Mouse (Mus musculus): ENCODE measurements at regions not wholly inside any gene's neighbourhood (a gene's known extent, or its start where the extent isn't known, plus 50 kb on each side); places are given as distances from the start of the nearest gene placed in this dataset.

- DNase-seq (ENCODE audit: low read depth, low spot score), result peak; percentile 27
Measured at GRCm38 (mm10) chr3:37975194-37975756, 251.0 kb upstream of the Gm5148 start.

GRCm38 (mm10) chr3:37972931-37973330, 248.6 kb upstream of the Gm5148 start:
- DNase-seq (ENCODE audit: low read depth, low spot score), result no peak

GRCm38 (mm10) chr3:37971240-37971639, 246.9 kb upstream of the Gm5148 start:
- DNase-seq (ENCODE audit: low read depth, low spot score), result no peak

GRCm38 (mm10) chr3:37968654-37969053, 244.4 kb upstream of the Gm5148 start:
- peak; percentile 43 for DNase-seq (ENCODE audit: low read depth, low spot score)

GRCm38 (mm10) chr3:37965221-37965620, 240.9 kb upstream of the Gm5148 start:
- DNase-seq (ENCODE audit: low read depth, low spot score), result no peak

GRCm38 (mm10) chr3:37964083-37964482, 239.8 kb upstream of the Gm5148 start:
- DNase-seq (ENCODE audit: low read depth, low spot score), result no peak

- DNase-seq (ENCODE audit: low read depth, low spot score), result no peak
Measured at GRCm38 (mm10) chr3:37962811-37963210, 238.5 kb upstream of the Gm5148 start.

GRCm38 (mm10) chr3:37962043-37962810, 237.9 kb upstream of the Gm5148 start:
- no peak for DNase-seq (ENCODE audit: low read depth, low spot score)

GRCm38 (mm10) chr3:37958361-37958978, 234.2 kb upstream of the Gm5148 start:
- no peak for DNase-seq (ENCODE audit: low read depth, low spot score)

GRCm38 (mm10) chr3:37956543-37956942, 232.3 kb upstream of the Gm5148 start:
- no peak for DNase-seq (ENCODE audit: low read depth, low spot score)

GRCm38 (mm10) chr3:37952891-37953290, 228.6 kb upstream of the Gm5148 start:
- DNase-seq (ENCODE audit: low read depth, low spot score), result peak; percentile 48

GRCm38 (mm10) chr3:37952251-37952650, 228.0 kb upstream of the Gm5148 start:
- DNase-seq (ENCODE audit: low read depth, low spot score), result no peak

- DNase-seq (ENCODE audit: low read depth, low spot score), result no peak
Measured at GRCm38 (mm10) chr3:37943661-37944060, 219.4 kb upstream of the Gm5148 start.

- DNase-seq (ENCODE audit: low read depth, low spot score), result no peak
Measured at GRCm38 (mm10) chr3:37940016-37940415, 215.7 kb upstream of the Gm5148 start.

GRCm38 (mm10) chr3:37938870-37939269, 214.6 kb upstream of the Gm5148 start:
- DNase-seq (ENCODE audit: low read depth, low spot score), result no peak

- no peak for DNase-seq (ENCODE audit: low read depth, low spot score)
Measured at GRCm38 (mm10) chr3:37938284-37938596, 213.9 kb upstream of the Gm5148 start.

- DNase-seq (ENCODE audit: low read depth, low spot score), result no peak
Measured at GRCm38 (mm10) chr3:37937381-37938283, 213.3 kb upstream of the Gm5148 start.

GRCm38 (mm10) chr3:37936251-37936931, 212.1 kb upstream of the Gm5148 start:
- no peak for DNase-seq (ENCODE audit: low read depth, low spot score)

- no peak for DNase-seq (ENCODE audit: low read depth, low spot score)
Measured at GRCm38 (mm10) chr3:37934905-37935708, 210.8 kb upstream of the Gm5148 start.

- DNase-seq (ENCODE audit: low read depth, low spot score), result no peak
Measured at GRCm38 (mm10) chr3:37934236-37934635, 209.9 kb upstream of the Gm5148 start.

GRCm38 (mm10) chr3:37928731-37929130, 204.4 kb upstream of the Gm5148 start:
- DNase-seq (ENCODE audit: low read depth, low spot score), result no peak

All from CD4-positive, CD25-positive, alpha-beta regulatory T cell, adult 2 months (primary cell).